Mouse (Mus musculus): Measurements from ENCODE around the gene Pth1r. TPM values are rescaled to one million over a fixed set of nuclear protein-coding genes. Genes with fewer than 3 reads are reported as not detected.

The Pth1r gene
- polyA plus RNA-seq, 1 experiment from 2014 or later, result 67.1 TPM

GRCm38 (mm10) chr9:110732623-110733022, 14.3 kb downstream of the Pth1r start:
- Histone ChIP-seq H3K36me3 (peaks cover 25% of the 10 kb centered on the region), H3K4me1 (peaks cover 73% of the 10 kb centered on the region), H3K9ac (peak overlapping the region; percentile 37; the same call in 1 of the 2 replicates), H3K4me3 (replicated peaks) (peak overlapping the region; percentile 40), H3K9me3 (replicated peaks) (no peaks in the 10 kb centered on the region), H3K27me3 (peaks cover 30% of the 10 kb centered on the region), H3K27ac (peak overlapping the region; percentile 89), H3K4me2 (peak overlapping the region; percentile 70)
- WGBS, result under 1% methylated on average over 26 of the region's 26 CpGs
- peak; percentile 94 for ATAC-seq (replicated peaks; ENCODE audit: low FRiP score)

- peak overlapping the region; percentile 89 for H3K27ac ChIP-seq
- peak overlapping the region; percentile 70 for H3K4me2 ChIP-seq
- H3K27me3 ChIP-seq, result peaks cover 37% of the 10 kb centered on the region
- H3K4me3 ChIP-seq (replicated peaks), result peak overlapping the region; percentile 40; the same call in 1 of the 2 replicates
- 42% methylated on average over 4 of the region's 4 CpGs for WGBS
- H3K4me1 ChIP-seq, result peaks cover 73% of the 10 kb centered on the region
- no peak overlapping the region for H3K9ac ChIP-seq
- ATAC-seq (replicated peaks; ENCODE audit: low FRiP score), result no peak
- no peaks in the 10 kb centered on the region for H3K9me3 ChIP-seq (replicated peaks)
- H3K36me3 ChIP-seq, result peaks cover 25% of the 10 kb centered on the region
These were observed 15.1 kb downstream of the Pth1r start for GRCm38 (mm10) chr9:110731859-110732258.

- no peaks in the 10 kb centered on the region for H3K9me3 ChIP-seq (replicated peaks)
- WGBS, result 13% methylated on average over 8 of the region's 8 CpGs
- H3K27me3 ChIP-seq, result peaks cover 34% of the 10 kb centered on the region
- H3K4me2 ChIP-seq, result no peak overlapping the region
- H3K27ac ChIP-seq, result no peak overlapping the region
- H3K9ac ChIP-seq, result no peak overlapping the region
- no peak overlapping the region for H3K4me3 ChIP-seq (replicated peaks)
- peaks cover 72% of the 10 kb centered on the region for H3K4me1 ChIP-seq
- no peak for ATAC-seq (replicated peaks; ENCODE audit: low FRiP score)
- peaks cover 39% of the 10 kb centered on the region for H3K36me3 ChIP-seq
These were observed 17.1 kb downstream of the Pth1r start for GRCm38 (mm10) chr9:110729841-110730240.

GRCm38 (mm10) chr9:110726867-110727266, 20.1 kb downstream of the Pth1r start:
- no peak overlapping the region for H3K27ac ChIP-seq
- no peaks in the 10 kb centered on the region for H3K9me3 ChIP-seq (replicated peaks)
- H3K27me3 ChIP-seq, result peaks cover 23% of the 10 kb centered on the region
- no peak for ATAC-seq (replicated peaks; ENCODE audit: low FRiP score)
- peaks cover 62% of the 10 kb centered on the region for H3K36me3 ChIP-seq
- peak overlapping the region; percentile 38 for H3K4me2 ChIP-seq
- 27% methylated on average over 31 of the region's 33 CpGs for WGBS
- peaks cover 44% of the 10 kb centered on the region for H3K4me1 ChIP-seq
- no peak overlapping the region for H3K9ac ChIP-seq
- H3K4me3 ChIP-seq (replicated peaks), result peak overlapping the region; percentile 3; the same call in 1 of the 2 replicates

- H3K27me3 ChIP-seq, result peaks cover 23% of the 10 kb centered on the region
- ATAC-seq (replicated peaks; ENCODE audit: low FRiP score), result peak; percentile 41
- H3K36me3 ChIP-seq, result peaks cover 71% of the 10 kb centered on the region
- H3K9ac ChIP-seq, result no peak overlapping the region
- no peak overlapping the region for H3K4me3 ChIP-seq (replicated peaks)
- H3K27ac ChIP-seq, result no peak overlapping the region
- no peaks in the 10 kb centered on the region for H3K9me3 ChIP-seq (replicated peaks)
- H3K4me1 ChIP-seq, result peaks cover 32% of the 10 kb centered on the region
- H3K4me2 ChIP-seq, result no peak overlapping the region
- 16% methylated on average over 9 of the region's 9 CpGs for WGBS
These were observed 21.2 kb downstream of the Pth1r start for GRCm38 (mm10) chr9:110725721-110726135.

GRCm38 (mm10) chr9:110722060-110722459, 24.9 kb downstream of the Pth1r start:
- Histone ChIP-seq H3K4me2 (no peak overlapping the region), H3K36me3 (peaks cover 47% of the 10 kb centered on the region), H3K9me3 (replicated peaks) (no peaks in the 10 kb centered on the region), H3K4me3 (replicated peaks) (no peak overlapping the region), H3K27ac (no peak overlapping the region), H3K9ac (no peak overlapping the region), H3K27me3 (peaks cover 4% of the 10 kb centered on the region), H3K4me1 (peaks cover 28% of the 10 kb centered on the region)
- WGBS, result 89% methylated on average over 10 of the region's 10 CpGs
- no peak for ATAC-seq (replicated peaks; ENCODE audit: low FRiP score)

GRCm38 (mm10) chr9:110719977-110720376, 27.0 kb downstream of the Pth1r start:
- Histone ChIP-seq H3K27me3 (no peaks in the 10 kb centered on the region), H3K9ac (no peak overlapping the region), H3K36me3 (peaks cover 41% of the 10 kb centered on the region), H3K4me3 (replicated peaks) (no peak overlapping the region), H3K9me3 (replicated peaks) (no peaks in the 10 kb centered on the region), H3K4me1 (peaks cover 8% of the 10 kb centered on the region), H3K27ac (no peak overlapping the region), H3K4me2 (no peak overlapping the region)
- 44% methylated on average over 5 of the region's 5 CpGs for WGBS
- no peak for ATAC-seq (replicated peaks; ENCODE audit: low FRiP score)

- Histone ChIP-seq H3K36me3 (peaks cover 41% of the 10 kb centered on the region), H3K27me3 (no peaks in the 10 kb centered on the region), H3K9me3 (replicated peaks) (no peaks in the 10 kb centered on the region), H3K27ac (no peak overlapping the region), H3K4me2 (no peak overlapping the region), H3K4me3 (replicated peaks) (no peak overlapping the region), H3K4me1 (0 out of 2 replicates have a peak, but pooled peaks cover 6% of the 10 kb centered on the region), H3K9ac (no peak overlapping the region)
- 0 out of 2 replicates have a peak, but pooled peaks have one; percentile 3 for ATAC-seq (replicated peaks; ENCODE audit: low FRiP score)
- 76% methylated on average over 3 of the region's 3 CpGs for WGBS
These were observed 28.1 kb downstream of the Pth1r start for GRCm38 (mm10) chr9:110718810-110719209.

GRCm38 (mm10) chr9:110718071-110718470, 28.9 kb downstream of the Pth1r start:
- no peaks in the 10 kb centered on the region for H3K9me3 ChIP-seq (replicated peaks)
- H3K4me2 ChIP-seq, result no peak overlapping the region
- 0 out of 2 replicates have a peak overlapping the region, but pooled peaks have one; percentile 16 for H3K27ac ChIP-seq
- H3K36me3 ChIP-seq, result peaks cover 36% of the 10 kb centered on the region
- H3K4me3 ChIP-seq (replicated peaks), result no peak overlapping the region
- no peak overlapping the region for H3K9ac ChIP-seq
- H3K4me1 ChIP-seq, result 0 out of 2 replicates have a peak, but pooled peaks cover 6% of the 10 kb centered on the region
- no peaks in the 10 kb centered on the region for H3K27me3 ChIP-seq
- ATAC-seq (replicated peaks; ENCODE audit: low FRiP score), result no peak
- 85% methylated on average over 6 of the region's 6 CpGs for WGBS

- Histone ChIP-seq H3K36me3 (peaks cover 42% of the 10 kb centered on the region), H3K27me3 (no peaks in the 10 kb centered on the region), H3K4me1 (0 out of 2 replicates have a peak, but pooled peaks cover 6% of the 10 kb centered on the region), H3K4me3 (replicated peaks) (no peak overlapping the region), H3K9me3 (replicated peaks) (no peaks in the 10 kb centered on the region), H3K4me2 (no peak overlapping the region), H3K9ac (no peak overlapping the region), H3K27ac (no peak overlapping the region)
- WGBS, result 30% methylated on average over 4 of the region's 4 CpGs
- peak; percentile 44; the same call in 1 of the 2 replicates for ATAC-seq (replicated peaks; ENCODE audit: low FRiP score)
These were observed 30.2 kb downstream of the Pth1r start for GRCm38 (mm10) chr9:110716775-110717174.

- ATAC-seq (replicated peaks; ENCODE audit: low FRiP score), result no peak
- WGBS, result 59% methylated on average over 1 of the region's 1 CpGs
- Histone ChIP-seq H3K36me3 (peaks cover 42% of the 10 kb centered on the region), H3K9ac (no peak overlapping the region), H3K4me3 (replicated peaks) (no peak overlapping the region), H3K27me3 (no peaks in the 10 kb centered on the region), H3K27ac (no peak overlapping the region), H3K4me1 (0 out of 2 replicates have a peak, but pooled peaks cover 6% of the 10 kb centered on the region), H3K9me3 (replicated peaks) (no peaks in the 10 kb centered on the region), H3K4me2 (no peak overlapping the region)
These were observed 31.5 kb downstream of the Pth1r start for GRCm38 (mm10) chr9:110715426-110715825.

- Histone ChIP-seq H3K9me3 (replicated peaks) (no peaks in the 10 kb centered on the region), H3K9ac (no peak overlapping the region), H3K27me3 (no peaks in the 10 kb centered on the region), H3K4me3 (replicated peaks) (no peak overlapping the region), H3K4me2 (no peak overlapping the region), H3K36me3 (peaks cover 55% of the 10 kb centered on the region), H3K4me1 (peaks cover 11% of the 10 kb centered on the region; the same call in 1 of the 2 replicates), H3K27ac (no peak overlapping the region)
- no peak for ATAC-seq (replicated peaks; ENCODE audit: low FRiP score)
- 76% methylated on average over 1 of the region's 1 CpGs for WGBS
These were observed 33.6 kb downstream of the Pth1r start for GRCm38 (mm10) chr9:110713389-110713788.

GRCm38 (mm10) chr9:110712545-110712944, 34.4 kb downstream of the Pth1r start:
- H3K4me2 ChIP-seq, result no peak overlapping the region
- H3K4me1 ChIP-seq, result peaks cover 11% of the 10 kb centered on the region; the same call in 1 of the 2 replicates
- no peaks in the 10 kb centered on the region for H3K27me3 ChIP-seq
- ATAC-seq (replicated peaks; ENCODE audit: low FRiP score), result no peak
- no peak overlapping the region for H3K9ac ChIP-seq
- H3K36me3 ChIP-seq, result peaks cover 55% of the 10 kb centered on the region
- no peaks in the 10 kb centered on the region for H3K9me3 ChIP-seq (replicated peaks)
- 88% methylated on average over 4 of the region's 4 CpGs for WGBS
- no peak overlapping the region for H3K4me3 ChIP-seq (replicated peaks)
- H3K27ac ChIP-seq, result no peak overlapping the region
